In the genomic region with DNA sequence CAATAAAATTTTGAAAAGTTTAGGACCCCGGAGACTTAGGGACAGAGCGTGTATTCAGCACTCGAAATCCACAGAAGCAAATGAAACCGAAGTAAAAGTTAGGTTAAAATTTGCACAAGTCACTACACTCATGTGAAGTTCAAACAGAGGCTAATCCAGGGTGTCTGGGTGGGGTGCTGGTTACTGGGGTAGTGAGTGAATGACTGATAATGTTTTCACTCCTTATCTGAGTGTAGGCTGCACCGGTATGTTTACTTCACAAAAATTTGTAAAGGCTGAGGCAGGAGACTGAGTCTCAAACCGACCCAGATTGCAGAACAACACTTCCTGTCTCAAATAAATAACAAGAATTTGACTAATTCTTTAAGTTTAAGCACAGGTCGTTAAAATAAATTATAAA, we compare ENCODE assay signal across 21 mouse cellular contexts. TPM values are rescaled to one million over a fixed set of nuclear protein-coding genes. Genes with fewer than 3 reads are reported as not detected.
A peak's percentile ranks its signal among the peaks of the same experiment; 100 is the strongest.
DNase-seq lines count a peak whose midpoint lies in the region; ATAC-seq and TF ChIP-seq lines count a peak whose summit lies in the region.
"Had no signal": no experiment of that assay in that cellular context is flagged by ENCODE, and none has a peak within 500 bp of the region (broad histone marks: within the 10 kb centered on the region; RNA-seq: fewer than 3 reads in every experiment).

No protein-coding gene starts in this region.

- TF ChIP-seq CTCF in lung, embryonic 14.5 days (IDR thresholded peaks at IDR 0.05; ENCODE audit: low read depth) = no peak
- no peak for TF ChIP-seq CTCF in forebrain, postnatal 0 days (IDR thresholded peaks at IDR 0.05; ENCODE audit: low read depth)

- H3K4me2 ChIP-seq in lung, embryonic 14.5 days = no peak overlapping the region
- peak overlapping the region; percentile 53 for H3K4me2 ChIP-seq in liver, embryonic 11.5 days
- H3K4me2 ChIP-seq in forebrain, postnatal 0 days (ENCODE audit: low read depth) = no peak overlapping the region
- H3K4me2 ChIP-seq: hindbrain, embryonic 12.5 days; limb, embryonic 12.5 days had no signal

- peaks cover 7% of the 10 kb centered on the region for H3K4me1 ChIP-seq in lung, embryonic 14.5 days (ENCODE audit: insufficient read depth)
- peaks cover 28% of the 10 kb centered on the region for H3K4me1 ChIP-seq in liver, embryonic 11.5 days (replicated peaks; ENCODE audit: control insufficient read depth, insufficient read depth, low read length)
- H3K4me1 ChIP-seq in forebrain, postnatal 0 days (ENCODE audit: insufficient read depth) = no peaks in the 10 kb centered on the region
- H3K4me1 ChIP-seq: hindbrain, embryonic 12.5 days; limb, embryonic 12.5 days had no signal

- DNase-seq in lung, embryonic 14.5 days = no peak
- no peak for DNase-seq in lung, postnatal 4 days
- peak; percentile 63 for DNase-seq in c-Kit-positive CD71-positive TER-119-positive erythroid progenitor cells, embryonic 14.5 days (ENCODE audit: low spot score)
- no peak for DNase-seq in liver, embryonic 11.5 days (ENCODE audit: low spot score)
- no peak for DNase-seq in forebrain, postnatal 0 days
- DNase-seq in right cerebral cortex, adult 2 months (ENCODE audit: low spot score in 2 of 2) = no peak
- DNase-seq: B cell, adult 2 months; cerebellum, postnatal 14 days; heart, postnatal 10 days; right cerebral cortex, adult 18-20 months; thymus, postnatal 36 days had no signal

- WGBS in lung, embryonic 14.5 days = 57% methylated on average over 7 of the region's 7 CpGs
- 53% methylated on average over 7 of the region's 7 CpGs for WGBS in liver, embryonic 11.5 days
- WGBS in forebrain, postnatal 0 days = 91% methylated on average over 7 of the region's 7 CpGs

- no peaks in the 10 kb centered on the region for H3K9me3 ChIP-seq in lung, embryonic 14.5 days (ENCODE audit: low read depth, low read length)
- no peaks in the 10 kb centered on the region for H3K9me3 ChIP-seq in liver, embryonic 11.5 days (ENCODE audit: control insufficient read depth, low read length)
- H3K9me3 ChIP-seq in forebrain, postnatal 0 days (ENCODE audit: low read length) = no peaks in the 10 kb centered on the region
- H3K9me3 ChIP-seq: hindbrain, embryonic 12.5 days; limb, embryonic 12.5 days had no signal

- H3K4me3 ChIP-seq in lung, embryonic 14.5 days (ENCODE audit: low read depth, low read length) = no peak overlapping the region
- H3K4me3 ChIP-seq in liver, embryonic 11.5 days (ENCODE audit: low read depth, low read length) = no peak overlapping the region
- H3K4me3 ChIP-seq in forebrain, postnatal 0 days (ENCODE audit: low read depth, low read length) = no peak overlapping the region
- H3K4me3 ChIP-seq: hindbrain, embryonic 12.5 days; limb, embryonic 12.5 days had no signal

- peak; percentile 37; the same call in 1 of the 2 replicates for ATAC-seq in lung, embryonic 14.5 days (ENCODE audit: insufficient read depth)
- peak; percentile 95 for ATAC-seq in liver, embryonic 11.5 days (replicated peaks; ENCODE audit: low FRiP score)
- peak; percentile 99 for ATAC-seq in megakaryocyte-erythroid progenitor cell, adult 5-6 weeks (replicated peaks; ENCODE audit: low FRiP score, low TSS enrichment, poor library complexity, severe bottlenecking)
- ATAC-seq in forebrain, postnatal 0 days = no peak
- ATAC-seq: forebrain, embryonic 14.5 days; inflammation-experienced regulatory T-cells, adult 6 months; lung, postnatal 0 days had no signal

- no peak overlapping the region for H3K9ac ChIP-seq in lung, embryonic 14.5 days
- H3K9ac ChIP-seq in liver, embryonic 11.5 days (ENCODE audit: low read depth, low read length) = 0 out of 2 replicates have a peak overlapping the region, but pooled peaks have one; percentile 42
- no peak overlapping the region for H3K9ac ChIP-seq in forebrain, postnatal 0 days
- H3K9ac ChIP-seq: hindbrain, embryonic 12.5 days; limb, embryonic 12.5 days had no signal

- no peaks in the 10 kb centered on the region for H3K27me3 ChIP-seq in lung, embryonic 14.5 days (ENCODE audit: insufficient read depth, low read length)
- H3K27me3 ChIP-seq in liver, embryonic 11.5 days (replicated peaks; ENCODE audit: control insufficient read depth, insufficient read depth, low read length) = no peaks in the 10 kb centered on the region
- no peaks in the 10 kb centered on the region for H3K27me3 ChIP-seq in forebrain, postnatal 0 days (ENCODE audit: insufficient read depth, low read length)
- H3K27me3 ChIP-seq: hindbrain, embryonic 12.5 days; limb, embryonic 12.5 days had no signal

- peaks cover 24% of the 10 kb centered on the region; the same call in 1 of the 2 replicates for H3K36me3 ChIP-seq in lung, embryonic 14.5 days (ENCODE audit: insufficient read depth)
- H3K36me3 ChIP-seq in liver, embryonic 11.5 days (ENCODE audit: control insufficient read depth, insufficient read depth, low read length) = peaks cover 6% of the 10 kb centered on the region; the same call in 1 of the 2 replicates
- peaks cover 5% of the 10 kb centered on the region; the same call in 1 of the 2 replicates for H3K36me3 ChIP-seq in forebrain, postnatal 0 days (ENCODE audit: insufficient read depth)

- no peak overlapping the region for H3K27ac ChIP-seq in lung, embryonic 14.5 days (ENCODE audit: low read depth)
- H3K27ac ChIP-seq in liver, embryonic 11.5 days (ENCODE audit: low read depth, low read length) = peak overlapping the region; percentile 78
- H3K27ac ChIP-seq in forebrain, postnatal 0 days (ENCODE audit: low read depth, low read length) = no peak overlapping the region
- H3K27ac ChIP-seq: hindbrain, embryonic 12.5 days; kidney, postnatal 0 days; limb, embryonic 12.5 days had no signal

RNA-seq across cellular contexts. Expression of a gene that starts 12.9 kb away (rescaled TPM):
- 13.4 and 13.5 TPM in 2 replicates for polyA plus RNA-seq in lung, embryonic 14.5 days (2014; fragmentation: Nextera tagmentation; extraction: Ambion mirVana)
- polyA plus RNA-seq in liver, embryonic 11.5 days (2014; fragmentation: Nextera tagmentation; extraction: Ambion mirVana) = 16.3 and 17.3 TPM in 2 replicates
- 32.2 and 39.0 TPM in 2 replicates for total RNA-seq in megakaryocyte-erythroid progenitor cell, adult 5-6 weeks (2014; fragmentation: Nextera tagmentation)
- total RNA-seq in megakaryocyte-erythroid progenitor cell, adult 5-6 weeks (2017) = 42.9 and 61.6 TPM in 2 replicates
- 20.2 and 21.2 TPM in 2 replicates for total RNA-seq in forebrain, postnatal 0 days (2014; rRNA removed)
- polyA plus RNA-seq in forebrain, postnatal 0 days (2015; fragmentation: Nextera tagmentation; extraction: Ambion mirVana) = 5.4 and 5.8 TPM in 2 replicates

RNA-seq across cellular contexts. Expression of a gene that starts 13.1 kb away (rescaled TPM):
- polyA plus RNA-seq in lung, embryonic 14.5 days (2014; fragmentation: Nextera tagmentation; extraction: Ambion mirVana) = 0.14 TPM in 1 of 2 replicates, not detected in the other
- 0.38 TPM in 1 of 2 replicates, not detected in the other for polyA plus RNA-seq in liver, embryonic 11.5 days (2014; fragmentation: Nextera tagmentation; extraction: Ambion mirVana)
- total RNA-seq in megakaryocyte-erythroid progenitor cell, adult 5-6 weeks (2014; fragmentation: Nextera tagmentation) = 0.33 TPM in 1 of 2 replicates, not detected in the other
- total RNA-seq in megakaryocyte-erythroid progenitor cell, adult 5-6 weeks (2017) = not detected in 2 replicates
- 0.48 TPM in 1 of 2 replicates, not detected in the other for total RNA-seq in forebrain, postnatal 0 days (2014; rRNA removed)
- 0.21 and 0.53 TPM in 2 replicates for polyA plus RNA-seq in forebrain, postnatal 0 days (2015; fragmentation: Nextera tagmentation; extraction: Ambion mirVana)
- total RNA-seq: adrenal gland, postnatal 4 days; granulocyte monocyte progenitor cell, adult 5-6 weeks; heart, postnatal 10 days had no signal
- polyA plus RNA-seq: hindbrain, embryonic 12.5 days; inflammation-experienced regulatory T-cells, adult 6 months; neural tube, embryonic 11.5 days had no signal

RNA-seq across cellular contexts. Expression of a gene that starts 51.7 kb away (rescaled TPM):
- 24.3 and 24.6 TPM in 2 replicates for polyA plus RNA-seq in lung, embryonic 14.5 days (2014; fragmentation: Nextera tagmentation; extraction: Ambion mirVana)
- polyA plus RNA-seq in liver, embryonic 11.5 days (2014; fragmentation: Nextera tagmentation; extraction: Ambion mirVana) = 30.0 and 31.3 TPM in 2 replicates
- total RNA-seq in megakaryocyte-erythroid progenitor cell, adult 5-6 weeks (2014; fragmentation: Nextera tagmentation) = 36.0 and 40.6 TPM in 2 replicates
- 32.4 and 36.6 TPM in 2 replicates for total RNA-seq in megakaryocyte-erythroid progenitor cell, adult 5-6 weeks (2017)
- 28.3 and 31.2 TPM in 2 replicates for total RNA-seq in forebrain, postnatal 0 days (2014; rRNA removed)
- polyA plus RNA-seq in forebrain, postnatal 0 days (2015; fragmentation: Nextera tagmentation; extraction: Ambion mirVana) = 18.1 and 20.9 TPM in 2 replicates
